Mouse (Mus musculus) induced T-regulatory cell, adult 2 months (primary cell): ENCODE measurements around the gene Phykpl.

Source experiments
- DNase-seq: peaks from one replicate; pipeline ENCODE4 v3.0.0-alpha.2; 2012; ENCODE audit warnings: low read depth

Phykpl gene

GRCm38 (mm10) chr11:51584431-51585248 lies at the start of gene Phykpl:
Gene Phykpl, plus strand, starts transcription at chr11:51584757.
- peak; percentile 97 for DNase-seq

- DNase-seq = no peak
Observed at GRCm38 (mm10) chr11:51538388-51538787, 46.2 kb upstream of the Phykpl start.

GRCm38 (mm10) chr11:51538919-51539758 lies 45.4 kb upstream of the Phykpl start:
- no peak for DNase-seq

GRCm38 (mm10) chr11:51539759-51540282 lies 44.7 kb upstream of the Phykpl start:
- DNase-seq = peak; percentile 97

GRCm38 (mm10) chr11:51542424-51542823 lies 42.1 kb upstream of the Phykpl start:
- DNase-seq = no peak

GRCm38 (mm10) chr11:51543487-51544050 lies 41.0 kb upstream of the Phykpl start:
- no peak for DNase-seq

- DNase-seq = no peak
Observed at GRCm38 (mm10) chr11:51544413-51544812, 40.1 kb upstream of the Phykpl start.

- DNase-seq = no peak
Observed at GRCm38 (mm10) chr11:51545811-51546210, 38.7 kb upstream of the Phykpl start.

GRCm38 (mm10) chr11:51551253-51551652 lies 33.3 kb upstream of the Phykpl start:
- no peak for DNase-seq

- DNase-seq = no peak
Observed at GRCm38 (mm10) chr11:51552091-51552490, 32.5 kb upstream of the Phykpl start.

- no peak for DNase-seq
Observed at GRCm38 (mm10) chr11:51554590-51554989, 30.0 kb upstream of the Phykpl start.

- no peak for DNase-seq
Observed at GRCm38 (mm10) chr11:51555066-51555465, 29.5 kb upstream of the Phykpl start.

- DNase-seq = no peak
Observed at GRCm38 (mm10) chr11:51563276-51563675, 21.3 kb upstream of the Phykpl start.

GRCm38 (mm10) chr11:51565062-51565461 lies 19.5 kb upstream of the Phykpl start:
- DNase-seq = no peak

GRCm38 (mm10) chr11:51565951-51566350 lies 18.6 kb upstream of the Phykpl start:
- DNase-seq = peak; percentile 40

GRCm38 (mm10) chr11:51568801-51569200 lies 15.8 kb upstream of the Phykpl start:
- DNase-seq = no peak

- no peak for DNase-seq
Observed at GRCm38 (mm10) chr11:51576454-51576853, 8.1 kb upstream of the Phykpl start.

GRCm38 (mm10) chr11:51577587-51577986 lies 7.0 kb upstream of the Phykpl start:
- DNase-seq = peak; percentile 79

- DNase-seq = peak; percentile 37
Observed at GRCm38 (mm10) chr11:51579024-51579423, 5.5 kb upstream of the Phykpl start.

GRCm38 (mm10) chr11:51582713-51583112 lies 1.8 kb upstream of the Phykpl start:
- DNase-seq = peak; percentile 85

GRCm38 (mm10) chr11:51584057-51584430 lies 513 bp upstream of the Phykpl start:
- no peak for DNase-seq

- peak; percentile 46 for DNase-seq
Observed at GRCm38 (mm10) chr11:51585608-51586252, 1.2 kb downstream of the Phykpl start.
